Mouse (Mus musculus): ENCODE measurements at regions not wholly inside any gene's neighbourhood (a gene's known extent, or its start where the extent isn't known, plus 50 kb on each side); places are given as distances from the start of the nearest gene placed in this dataset.
"Not testable (repeated sequence)": the region's sequence is repeated elsewhere in the genome, so short reads cannot be mapped to it uniquely, and the experiment has no call there.

DNA sequence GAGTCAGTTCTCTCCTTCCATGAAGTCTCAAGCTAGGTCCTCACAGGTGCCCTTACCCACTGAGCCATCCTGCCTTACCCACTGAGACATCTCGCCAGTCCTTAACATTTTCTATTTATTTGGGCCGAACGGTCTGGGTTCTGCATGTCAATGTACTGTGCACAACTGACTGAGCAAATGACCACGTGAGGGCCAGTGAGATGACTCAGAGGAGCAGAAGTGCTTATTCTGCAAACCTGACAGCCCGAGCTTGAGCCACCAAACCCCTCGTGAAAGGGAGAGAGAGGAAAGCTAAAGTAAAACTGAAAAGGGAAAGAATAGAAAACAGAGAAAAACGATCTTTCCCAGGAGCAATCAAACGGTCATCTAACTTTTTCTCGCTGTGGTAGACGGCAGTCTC lies 52.2 kb upstream of the Nmd3 start:
- no peak for DNase-seq

DNA sequence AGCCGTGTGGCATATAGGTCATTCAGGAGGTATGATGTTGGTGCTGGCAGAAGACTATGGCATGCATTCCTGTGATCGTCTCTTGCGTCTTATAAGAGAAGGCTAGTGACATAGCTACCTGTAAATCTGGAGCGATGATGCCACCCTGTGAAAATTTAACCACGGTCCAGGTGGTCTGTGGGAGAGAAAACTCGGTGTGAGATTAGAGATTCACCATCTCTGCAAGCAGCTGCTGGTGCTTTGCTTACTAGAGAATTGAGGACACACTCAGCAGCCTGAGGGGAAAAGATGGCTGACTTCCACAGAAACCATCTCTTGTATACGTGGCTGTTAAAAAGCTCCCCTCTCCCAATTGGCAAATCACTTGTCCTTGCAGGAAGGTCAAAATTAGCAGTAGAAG lies 54.0 kb upstream of the Nmd3 start:
- no peak for DNase-seq

DNA sequence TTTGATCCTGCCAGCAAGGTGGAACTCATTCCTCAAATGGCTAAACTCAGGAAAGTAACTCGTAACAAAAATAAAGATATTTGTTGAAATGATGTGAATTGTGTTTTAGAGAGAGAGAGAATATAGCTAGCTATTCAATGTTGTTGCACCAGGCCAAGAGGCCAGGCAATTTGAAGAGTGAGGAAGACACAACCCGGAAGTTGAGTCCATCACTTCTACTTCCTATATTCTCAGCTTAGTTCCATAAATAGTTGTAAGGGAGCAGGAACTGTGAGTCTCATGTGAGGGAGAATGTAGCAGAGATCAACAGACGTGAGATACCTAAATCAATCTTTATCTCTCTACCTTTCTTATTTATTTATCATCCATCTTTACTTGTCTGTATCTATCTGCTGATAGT lies 54.4 kb upstream of the Nmd3 start:
- no peak for DNase-seq

DNA sequence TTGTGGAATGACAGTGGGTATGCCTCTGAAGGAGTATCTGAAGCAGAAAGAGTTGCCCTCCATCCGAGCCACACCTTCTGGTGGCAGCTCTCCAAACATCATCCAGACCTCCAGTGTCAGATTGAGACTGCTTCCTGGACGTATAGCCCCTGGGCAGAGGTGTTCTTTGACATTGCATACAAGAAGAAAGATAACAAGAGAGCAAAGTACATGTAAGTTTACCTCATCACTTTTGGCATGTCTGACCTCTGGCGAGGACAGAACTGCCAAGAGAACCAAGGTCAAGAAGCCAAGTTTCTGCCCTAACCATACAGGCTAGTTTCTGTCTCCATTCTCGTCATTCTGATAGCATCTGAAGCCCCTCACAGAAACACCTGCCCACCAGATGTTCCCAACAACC lies 57.5 kb upstream of the Nmd3 start:
- DNase-seq, result no peak

DNA sequence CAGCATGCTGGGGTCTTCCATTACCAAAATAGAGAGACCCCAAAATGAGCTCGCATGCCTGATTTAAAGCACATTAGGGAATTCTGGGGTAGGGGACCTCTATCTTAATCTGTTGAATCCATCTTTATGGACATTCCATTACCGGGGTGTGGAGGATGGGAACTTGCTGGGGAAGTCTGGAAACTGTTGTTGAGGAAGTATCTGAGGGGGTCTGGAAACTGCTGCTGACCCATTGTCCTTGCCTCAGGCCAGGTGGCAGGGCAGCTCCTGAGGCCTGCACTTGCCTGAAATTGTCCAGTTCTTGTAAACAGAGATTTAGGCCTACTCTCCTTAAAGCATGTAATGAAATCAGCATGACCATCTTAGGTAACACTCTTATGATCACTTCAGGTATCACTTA lies 59.4 kb upstream of the B3galnt1 start:
- DNase-seq, result no peak

DNA sequence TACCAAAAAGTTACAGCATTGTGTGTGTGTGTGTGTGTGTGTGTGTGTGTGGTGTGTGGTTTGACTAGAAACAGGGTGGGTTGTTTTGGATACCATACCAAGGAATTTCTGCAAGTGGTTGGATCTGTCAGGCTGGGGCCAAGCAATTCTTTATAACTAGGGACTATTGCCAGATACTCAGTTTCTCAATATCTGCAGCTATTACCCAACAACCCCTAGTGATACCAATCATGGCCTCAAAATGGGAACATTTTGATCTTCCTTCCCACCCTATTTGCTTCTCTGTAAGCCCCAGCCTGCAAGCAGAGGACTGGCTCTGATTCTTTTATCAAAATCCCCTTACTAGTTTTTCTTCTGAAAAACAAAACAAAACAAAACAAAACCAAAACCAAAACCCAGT lies 58.8 kb upstream of the B3galnt1 start:
- DNase-seq, result no peak

DNA sequence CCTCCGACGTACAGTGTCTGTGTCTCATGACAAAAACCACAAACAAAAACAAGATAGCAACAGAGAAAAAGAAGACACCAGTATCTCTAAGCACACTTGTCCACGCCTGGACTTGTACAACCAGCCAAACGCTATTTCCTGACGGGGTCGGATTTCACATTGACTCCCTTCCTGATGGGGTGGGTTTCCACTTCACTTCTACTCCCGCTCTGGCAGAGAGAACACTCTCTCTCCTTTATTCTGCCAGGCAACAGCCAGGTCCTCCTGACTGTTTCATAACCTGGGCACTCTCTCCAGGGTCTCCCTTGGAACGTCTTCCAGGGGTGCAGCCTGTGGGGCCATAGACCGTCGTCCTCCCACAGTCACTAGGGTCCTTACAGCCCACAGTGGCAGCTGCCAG lies 56.9 kb upstream of the B3galnt1 start:
- not testable (repeated sequence) for DNase-seq

DNA sequence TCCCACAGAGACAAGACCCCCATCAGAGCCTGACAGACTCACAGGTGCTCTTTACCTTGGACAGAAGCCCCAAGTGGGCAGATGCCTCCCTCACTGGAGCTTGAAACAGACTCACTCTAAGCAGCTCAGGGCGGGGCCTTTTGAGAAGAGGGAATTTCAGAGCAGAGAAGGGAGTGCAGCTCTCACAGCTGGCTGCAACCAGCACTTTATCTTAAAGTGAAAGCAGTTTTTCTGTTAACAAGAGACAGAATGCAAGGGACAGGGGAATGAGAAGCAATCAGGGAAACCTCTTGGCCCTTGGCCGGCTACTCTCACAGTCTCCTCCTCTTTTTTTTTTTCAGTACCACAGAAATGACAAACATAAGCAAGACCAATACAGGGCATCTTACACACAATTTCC lies 56.2 kb upstream of the B3galnt1 start:
- peak; percentile 12 for DNase-seq

DNA sequence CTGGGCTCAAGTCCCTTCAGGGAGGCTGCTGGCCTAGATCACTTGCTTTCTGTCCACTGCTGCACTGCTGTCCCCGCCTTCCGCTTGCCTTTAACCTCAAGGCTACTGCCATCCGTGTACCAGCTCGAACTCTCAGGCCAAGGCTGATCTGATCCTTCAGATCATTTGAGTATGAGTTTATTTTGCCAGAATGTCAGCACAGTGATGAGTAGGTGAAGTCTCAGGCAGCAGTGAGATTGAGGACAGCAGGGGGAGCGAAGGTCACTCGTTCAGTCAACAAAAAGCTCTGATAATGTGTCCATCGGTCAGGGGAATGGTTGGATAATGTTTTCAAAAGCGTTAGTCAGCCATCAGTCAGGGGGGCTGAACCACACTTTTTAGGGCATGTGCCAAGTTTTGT lies 54.6 kb upstream of the B3galnt1 start:
- not testable (repeated sequence) for DNase-seq

DNA sequence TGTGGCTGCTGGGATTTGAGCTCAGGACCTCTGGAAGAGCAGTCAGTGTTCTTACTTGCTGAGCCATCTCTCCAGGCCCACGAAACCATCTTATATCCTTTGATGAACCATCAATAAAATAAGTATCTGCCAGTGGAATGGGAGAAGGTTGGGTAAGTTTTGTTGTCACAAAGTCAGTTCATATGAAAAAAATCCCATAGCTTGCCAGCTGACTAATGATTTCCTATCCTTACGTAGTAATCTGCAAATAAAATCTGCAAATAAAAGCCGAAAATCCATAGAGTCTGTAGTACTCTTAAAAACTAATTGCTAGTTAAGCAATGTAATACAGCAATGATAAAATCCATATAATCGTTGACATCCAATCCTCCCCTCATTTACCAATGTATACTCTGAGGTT lies 50.8 kb upstream of the B3galnt1 start:
- DNase-seq, result no peak
